Mouse (Mus musculus) urinary bladder, adult 2 months (tissue): ENCODE measurements around the gene Helt. TPM values are rescaled to one million over a fixed set of nuclear protein-coding genes. Genes with fewer than 3 reads are reported as not detected.

Source experiments
- polyA plus RNA-seq: library from polyadenylated mRNA; depleted of rRNA; stranded (reverse); fragments of >200 nt; gene quantifications from 2 replicates; pipeline ENCODE4 v1.2.3, GENCODE M21; 2012; rRNA removed

The Helt gene
- polyA plus RNA-seq, 1 experiment: not detected

Other genes starting within 250 kb of the Helt start
- gene Cfap97, start 142.9 kb downstream of the Helt start, polyA plus RNA-seq: 11.4 and 12.8 TPM in 2 replicates
- 9.5 and 9.9 TPM in 2 replicates for gene Snx25, start 142.5 kb downstream of the Helt start, polyA plus RNA-seq
- gene Slc25a4, start 83.4 kb downstream of the Helt start, polyA plus RNA-seq: 537 and 579 TPM in 2 replicates
- 44.2 and 46.6 TPM in 2 replicates for gene Acsl1, start 176.4 kb upstream of the Helt start, polyA plus RNA-seq